ENCODE assay signal across 8 mouse cellular contexts in the genomic region with DNA sequence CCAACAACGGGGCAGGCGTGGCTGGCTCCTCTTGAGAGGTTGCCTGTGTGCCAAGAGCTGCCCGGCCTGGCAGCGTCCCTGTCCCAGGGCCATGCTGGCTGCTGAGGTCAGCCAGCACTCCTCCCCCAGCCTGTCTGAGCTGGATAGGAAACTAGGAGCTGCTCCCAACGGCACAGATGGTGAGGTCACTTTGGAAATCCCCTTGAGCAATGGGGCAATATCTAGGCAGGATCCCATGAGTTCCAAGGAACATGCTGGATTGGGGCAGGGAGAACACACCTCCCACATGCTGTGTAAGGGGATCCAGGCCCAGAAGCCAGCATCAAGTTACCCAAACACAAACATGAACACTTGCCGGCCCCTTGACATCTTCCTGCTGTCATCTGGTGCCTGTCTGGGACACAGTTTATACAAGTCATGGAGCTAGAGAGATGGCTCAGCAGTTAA. TPM values are rescaled to one million over a fixed set of nuclear protein-coding genes. Genes with fewer than 3 reads are reported as not detected.
DNase-seq lines count a peak whose midpoint lies in the region; ATAC-seq and TF ChIP-seq lines count a peak whose summit lies in the region.

No protein-coding gene starts in this region.

- peak; percentile 18 for DNase-seq in right cerebral cortex, postnatal 4 days
- no peak for DNase-seq in right cerebral cortex, postnatal 14 days
- DNase-seq in cerebellum, adult 8-10 months, result peak; percentile 75
- DNase-seq in gonadal fat pad, adult 2 months (ENCODE audit: low read depth), result peak; percentile 93
- peak in 1 of 3 experiments; percentile 57 for DNase-seq in liver, embryonic 14.5 days (ENCODE audit: low read depth in 3 of 3, low spot score in 3 of 3)
- no peak for DNase-seq in right cerebral cortex, postnatal 36 days (ENCODE audit: low spot score in 2 of 2)

- no peak for TF ChIP-seq CTCF in intestine, postnatal 0 days (IDR thresholded peaks at IDR 0.05; ENCODE audit: low read depth)
- TF ChIP-seq CTCF in liver, embryonic 14.5 days (IDR thresholded peaks at IDR 0.05; ENCODE audit: low read depth), result no peak
- no peak for TF ChIP-seq CTCF in testis, adult 2 months (IDR thresholded peaks at IDR 0.05; ENCODE audit: control insufficient read depth, insufficient read depth, insufficient replicate concordance, low read depth, low read length)

- no peak for TF ChIP-seq POLR2A in testis, adult 2 months (IDR thresholded peaks at IDR 0.05; ENCODE audit: control insufficient read depth, low read depth, low read length)

- 54% methylated on average over 6 of the region's 6 CpGs for WGBS in intestine, postnatal 0 days
- WGBS in liver, embryonic 14.5 days (ENCODE audit: insufficient replicate concordance), result 50% methylated on average over 6 of the region's 6 CpGs

- TF ChIP-seq EP300 in liver, embryonic 14.5 days (IDR thresholded peaks at IDR 0.05; ENCODE audit: low read depth), result no peak

- H3K9ac ChIP-seq in intestine, postnatal 0 days (ENCODE audit: low read depth, low read length), result no peak overlapping the region
- H3K9ac ChIP-seq in liver, embryonic 14.5 days (replicated peaks), result peak overlapping the region; percentile 67

- no peaks in the 10 kb centered on the region for H3K27me3 ChIP-seq in intestine, postnatal 0 days (replicated peaks; ENCODE audit: control insufficient read depth, insufficient read depth, low read length)
- H3K27me3 ChIP-seq in liver, embryonic 14.5 days (ENCODE audit: control insufficient read depth, insufficient read depth, low read length), result no peaks in the 10 kb centered on the region
- no peaks in the 10 kb centered on the region for H3K27me3 ChIP-seq in testis, adult 2 months (ENCODE audit: control insufficient read depth, insufficient read depth, low read length)

- no peak overlapping the region for H3K4me3 ChIP-seq in intestine, postnatal 0 days (ENCODE audit: low read depth, low read length)
- H3K4me3 ChIP-seq in liver, embryonic 14.5 days (ENCODE audit: insufficient read depth in 1 of 2, low read depth in 2 of 2, low read length in 2 of 2), result peak overlapping the region in 1 of 2 experiments; percentile 39; a peak in 2 of 4 replicates
- H3K4me3 ChIP-seq in testis, adult 2 months (ENCODE audit: control insufficient read depth, low read depth, low read length), result no peak overlapping the region

- no peak overlapping the region for H3K27ac ChIP-seq in intestine, postnatal 0 days (ENCODE audit: low read depth, low read length)
- peak overlapping the region; percentile 84 for H3K27ac ChIP-seq in liver, embryonic 14.5 days
- peak overlapping the region; percentile 12; the same call in 1 of the 2 replicates for H3K27ac ChIP-seq in testis, adult 2 months (ENCODE audit: control insufficient read depth, insufficient read depth, low read depth, low read length)

- ATAC-seq in intestine, postnatal 0 days, result peak; percentile 13
- no peak for ATAC-seq in liver, embryonic 14.5 days (ENCODE audit: insufficient read depth)

- H3K9me3 ChIP-seq in intestine, postnatal 0 days (ENCODE audit: control insufficient read depth), result no peaks in the 10 kb centered on the region
- no peaks in the 10 kb centered on the region for H3K9me3 ChIP-seq in liver, embryonic 14.5 days (ENCODE audit: control insufficient read depth, low read length)

- H3K4me1 ChIP-seq in intestine, postnatal 0 days (replicated peaks; ENCODE audit: control insufficient read depth, insufficient read depth, low read length), result peaks cover 26% of the 10 kb centered on the region
- H3K4me1 ChIP-seq in liver, embryonic 14.5 days (replicated peaks; ENCODE audit: control insufficient read depth in 2 of 2, insufficient read depth in 2 of 2, low read length in 1 of 2), result peaks cover 80 to 86% of the 10 kb centered on the region in 2 experiments
- peaks cover 13% of the 10 kb centered on the region for H3K4me1 ChIP-seq in testis, adult 2 months (ENCODE audit: control insufficient read depth, insufficient read depth, low read length)

- H3K4me2 ChIP-seq in intestine, postnatal 0 days (replicated peaks; ENCODE audit: low read depth), result peak overlapping the region; percentile 4; the same call in 1 of the 2 replicates
- peak overlapping the region; percentile 84 for H3K4me2 ChIP-seq in liver, embryonic 14.5 days (ENCODE audit: low read depth)

- no peaks in the 10 kb centered on the region for H3K36me3 ChIP-seq in intestine, postnatal 0 days (ENCODE audit: control insufficient read depth, insufficient read depth)
- H3K36me3 ChIP-seq in liver, embryonic 14.5 days (replicated peaks; ENCODE audit: control insufficient read depth, insufficient read depth, low read depth), result no peaks in the 10 kb centered on the region
- H3K36me3 ChIP-seq in testis, adult 2 months (ENCODE audit: control insufficient read depth, insufficient read depth, low read length), result no peaks in the 10 kb centered on the region

RNA-seq across cellular contexts. Expression of a gene that starts 5.5 kb away (rescaled TPM):
- polyA plus RNA-seq in gonadal fat pad, adult 2 months (2012; rRNA removed), result 29.9 and 33.8 TPM in 2 replicates
- 7.6 and 8.4 TPM in 2 replicates for polyA plus RNA-seq in intestine, postnatal 0 days (2015; fragmentation: Nextera tagmentation; extraction: Ambion mirVana)
- 8.3 and 11.1 TPM in 2 replicates for polyA plus RNA-seq in liver, embryonic 14.5 days (2012; rRNA removed)
- 3.8 and 5.2 TPM in 2 replicates for polyA plus RNA-seq in liver, embryonic 14.5 days (2014; fragmentation: Nextera tagmentation; extraction: Ambion mirVana)
- polyA plus RNA-seq in testis, adult 2 months (2012; rRNA removed), result 6.3 and 7.5 TPM in 2 replicates

RNA-seq across cellular contexts. Expression of a gene that starts 32.1 kb away (rescaled TPM):
- polyA plus RNA-seq in gonadal fat pad, adult 2 months (2012; rRNA removed), result 1.7 and 1.9 TPM in 2 replicates
- polyA plus RNA-seq in intestine, postnatal 0 days (2015; fragmentation: Nextera tagmentation; extraction: Ambion mirVana), result 0.84 and 1.1 TPM in 2 replicates
- polyA plus RNA-seq in liver, embryonic 14.5 days (2012; rRNA removed), result 0.11 and 0.14 TPM in 2 replicates
- polyA plus RNA-seq in liver, embryonic 14.5 days (2014; fragmentation: Nextera tagmentation; extraction: Ambion mirVana), result 0.19 and 0.20 TPM in 2 replicates
- polyA plus RNA-seq in testis, adult 2 months (2012; rRNA removed), result 7.8 and 8.4 TPM in 2 replicates

RNA-seq across cellular contexts. Expression of a gene that starts 32.8 kb away (rescaled TPM):
- 50.3 and 55.4 TPM in 2 replicates for polyA plus RNA-seq in gonadal fat pad, adult 2 months (2012; rRNA removed)
- 17.5 and 20.2 TPM in 2 replicates for polyA plus RNA-seq in intestine, postnatal 0 days (2015; fragmentation: Nextera tagmentation; extraction: Ambion mirVana)
- polyA plus RNA-seq in liver, embryonic 14.5 days (2012; rRNA removed), result 0.41 and 0.64 TPM in 2 replicates
- 0.44 and 0.81 TPM in 2 replicates for polyA plus RNA-seq in liver, embryonic 14.5 days (2014; fragmentation: Nextera tagmentation; extraction: Ambion mirVana)
- 3.7 and 5.5 TPM in 2 replicates for polyA plus RNA-seq in testis, adult 2 months (2012; rRNA removed)

RNA-seq across cellular contexts. Expression of a gene that starts 35.0 kb away (rescaled TPM):
- 0.36 TPM in 1 of 2 replicates, not detected in the other for polyA plus RNA-seq in gonadal fat pad, adult 2 months (2012; rRNA removed)
- polyA plus RNA-seq in intestine, postnatal 0 days (2015; fragmentation: Nextera tagmentation; extraction: Ambion mirVana), result not detected in 2 replicates
- not detected in 2 replicates for polyA plus RNA-seq in liver, embryonic 14.5 days (2012; rRNA removed)
- not detected in 2 replicates for polyA plus RNA-seq in liver, embryonic 14.5 days (2014; fragmentation: Nextera tagmentation; extraction: Ambion mirVana)
- 0.23 and 0.45 TPM in 2 replicates for polyA plus RNA-seq in testis, adult 2 months (2012; rRNA removed)

RNA-seq across cellular contexts. Expression of a gene that starts 40.0 kb away (rescaled TPM):
- polyA plus RNA-seq in gonadal fat pad, adult 2 months (2012; rRNA removed), result 20.5 and 21.5 TPM in 2 replicates
- 3.7 and 4.8 TPM in 2 replicates for polyA plus RNA-seq in intestine, postnatal 0 days (2015; fragmentation: Nextera tagmentation; extraction: Ambion mirVana)
- 33.8 and 34.0 TPM in 2 replicates for polyA plus RNA-seq in liver, embryonic 14.5 days (2012; rRNA removed)
- 25.9 and 32.3 TPM in 2 replicates for polyA plus RNA-seq in liver, embryonic 14.5 days (2014; fragmentation: Nextera tagmentation; extraction: Ambion mirVana)
- polyA plus RNA-seq in testis, adult 2 months (2012; rRNA removed), result 31.6 and 34.8 TPM in 2 replicates

Comparison
In these comparisons a context has a peak if more than half of its experiments do, and no peak if none do; other contexts are left out.
1. DNase-seq: peak in right cerebral cortex, postnatal 4 days (single experiment), cerebellum, adult 8-10 months (single experiment) and gonadal fat pad, adult 2 months (single experiment); none in right cerebral cortex, postnatal 14 days (single experiment) and right cerebral cortex, postnatal 36 days (0 of 2).